Mouse (Mus musculus): ENCODE measurements around the gene Cyp2d22.
"Not testable (repeated sequence)": the region's sequence is repeated elsewhere in the genome, so short reads cannot be mapped to it uniquely, and the experiment has no call there.

Gene Cyp2d22

GRCm38 (mm10) chr15:82376393-82377138 lies 3.5 kb downstream of the Cyp2d22 start:
- DNase-seq (ENCODE audit: low spot score), result peak; percentile 81

- no peak for DNase-seq (ENCODE audit: low spot score)
These were observed 4.2 kb downstream of the Cyp2d22 start for GRCm38 (mm10) chr15:82375855-82376254.

- no peak for DNase-seq (ENCODE audit: low spot score)
These were observed 5.6 kb downstream of the Cyp2d22 start for GRCm38 (mm10) chr15:82374437-82374836.

- no peak for DNase-seq (ENCODE audit: low spot score)
These were observed 7.1 kb downstream of the Cyp2d22 start for GRCm38 (mm10) chr15:82372991-82373390.

GRCm38 (mm10) chr15:82372446-82372845 lies 7.6 kb downstream of the Cyp2d22 start:
- no peak for DNase-seq (ENCODE audit: low spot score)

GRCm38 (mm10) chr15:82368851-82369250 lies 11.2 kb downstream of the Cyp2d22 start:
- DNase-seq (ENCODE audit: low spot score), result no peak

GRCm38 (mm10) chr15:82368146-82368545 lies 11.9 kb downstream of the Cyp2d22 start:
- no peak for DNase-seq (ENCODE audit: low spot score)

- not testable (repeated sequence) for DNase-seq (ENCODE audit: low spot score)
These were observed 15.5 kb downstream of the Cyp2d22 start for GRCm38 (mm10) chr15:82364561-82364960.

- DNase-seq (ENCODE audit: low spot score), result not testable (repeated sequence)
These were observed 16.3 kb downstream of the Cyp2d22 start for GRCm38 (mm10) chr15:82363801-82364200.

GRCm38 (mm10) chr15:82362234-82362633 lies 17.8 kb downstream of the Cyp2d22 start:
- DNase-seq (ENCODE audit: low spot score), result no peak

- no peak for DNase-seq (ENCODE audit: low spot score)
These were observed 18.5 kb downstream of the Cyp2d22 start for GRCm38 (mm10) chr15:82361459-82362018.

GRCm38 (mm10) chr15:82358431-82359260 lies 21.4 kb downstream of the Cyp2d22 start:
- DNase-seq (ENCODE audit: low spot score), result no peak

- peak; percentile 98 for DNase-seq (ENCODE audit: low spot score)
These were observed 25.7 kb downstream of the Cyp2d22 start, which contains the start of gene Ndufa6 for GRCm38 (mm10) chr15:82354126-82354945. TSS of gene Ndufa6 (minus strand) at chr15:82354322.

GRCm38 (mm10) chr15:82353745-82354113 lies 26.3 kb downstream of the Cyp2d22 start:
- no peak for DNase-seq (ENCODE audit: low spot score)

- no peak for DNase-seq (ENCODE audit: low spot score)
These were observed 26.8 kb downstream of the Cyp2d22 start for GRCm38 (mm10) chr15:82353078-82353744.

GRCm38 (mm10) chr15:82351480-82351879 lies 28.6 kb downstream of the Cyp2d22 start:
- no peak for DNase-seq (ENCODE audit: low spot score)

- DNase-seq (ENCODE audit: low spot score), result no peak
These were observed 29.7 kb downstream of the Cyp2d22 start for GRCm38 (mm10) chr15:82350349-82350748.

- DNase-seq (ENCODE audit: low spot score), result no peak
These were observed 31.1 kb downstream of the Cyp2d22 start for GRCm38 (mm10) chr15:82348999-82349341.

- no peak for DNase-seq (ENCODE audit: low spot score)
These were observed 31.6 kb downstream of the Cyp2d22 start for GRCm38 (mm10) chr15:82348258-82348998.

GRCm38 (mm10) chr15:82347852-82348251 lies 32.2 kb downstream of the Cyp2d22 start:
- no peak for DNase-seq (ENCODE audit: low spot score)

GRCm38 (mm10) chr15:82347303-82347676 lies 32.8 kb downstream of the Cyp2d22 start:
- DNase-seq (ENCODE audit: low spot score), result no peak
